Mouse (Mus musculus) hindbrain, embryonic 15.5 days (tissue): Measurements from ENCODE around the gene Rps6kc1. TPM values are rescaled to one million over a fixed set of nuclear protein-coding genes. Genes with fewer than 3 reads are reported as not detected.
A peak's percentile ranks its signal among the peaks of the same experiment; 100 is the strongest.

ENCODE experiments used
- ATAC-seq: fragments of 200-750 bp; cut with Nextera tagmentation; 2 replicates; pipeline ENCODE4 v1.8.0; 2017; ENCODE audit warnings: low read depth, moderate number of reproducible peaks, moderate TSS enrichment; ENCODE audit not compliant: low FRiP score
- H3K27ac ChIP-seq: fragments of 300-500 bp; sonication (generic); replicated peaks from 2 replicates; pipeline ENCODE4 v1.5.1; 2015; ENCODE audit warnings: mild to moderate bottlenecking, inconsistent platforms
- H3K27me3 ChIP-seq: fragments of 300-500 bp; sonication (generic); 2 replicates; pipeline ENCODE4 v1.6.1; 2015; ENCODE audit warnings: control low read depth, inconsistent platforms
- H3K36me3 ChIP-seq: fragments of 300-500 bp; sonication (generic); 2 replicates; pipeline ENCODE4 v1.6.1; 2015; ENCODE audit warnings: control low read depth, inconsistent platforms
- H3K4me1 ChIP-seq: fragments of 300-500 bp; sonication (generic); replicated peaks from 2 replicates; pipeline ENCODE4 v1.6.1; 2015; ENCODE audit warnings: control low read depth, inconsistent platforms
- H3K4me2 ChIP-seq: fragments of 300-500 bp; sonication (generic); 2 replicates; pipeline ENCODE4 v1.6.1; 2015; ENCODE audit warnings: moderate library complexity, mild to moderate bottlenecking, inconsistent platforms
- H3K4me3 ChIP-seq: fragments of 300-500 bp; sonication (generic); 2 replicates; pipeline ENCODE4 v1.5.1; 2015; ENCODE audit warnings: mild to moderate bottlenecking, inconsistent platforms
- H3K9ac ChIP-seq: fragments of 300-500 bp; sonication (generic); 2 replicates; pipeline ENCODE4 v1.6.1; 2015; ENCODE audit warnings: inconsistent platforms
- H3K9me3 ChIP-seq: fragments of 300-500 bp; sonication (generic); 2 replicates; pipeline ENCODE4 v1.6.1; 2016; ENCODE audit warnings: control low read depth, inconsistent platforms
- WGBS: fragments of 180-500 bp; shearing (Covaris S2); methylation state at CpG from one replicate; pipeline ENCODE4 v1.1.7; 2015; 5-methylcytosine and 5-hydroxymethylcytosine counted together
- polyA plus RNA-seq: library from polyadenylated mRNA; unstranded; fragments of >200 nt; fragmentation: Nextera tagmentation; extraction: Ambion mirVana; gene quantifications from 2 replicates; pipeline ENCODE4 v1.2.1, GENCODE M21; 2015

The Rps6kc1 gene
- polyA plus RNA-seq, 1 experiment from 2014 or later = 30.4 TPM

DNA sequence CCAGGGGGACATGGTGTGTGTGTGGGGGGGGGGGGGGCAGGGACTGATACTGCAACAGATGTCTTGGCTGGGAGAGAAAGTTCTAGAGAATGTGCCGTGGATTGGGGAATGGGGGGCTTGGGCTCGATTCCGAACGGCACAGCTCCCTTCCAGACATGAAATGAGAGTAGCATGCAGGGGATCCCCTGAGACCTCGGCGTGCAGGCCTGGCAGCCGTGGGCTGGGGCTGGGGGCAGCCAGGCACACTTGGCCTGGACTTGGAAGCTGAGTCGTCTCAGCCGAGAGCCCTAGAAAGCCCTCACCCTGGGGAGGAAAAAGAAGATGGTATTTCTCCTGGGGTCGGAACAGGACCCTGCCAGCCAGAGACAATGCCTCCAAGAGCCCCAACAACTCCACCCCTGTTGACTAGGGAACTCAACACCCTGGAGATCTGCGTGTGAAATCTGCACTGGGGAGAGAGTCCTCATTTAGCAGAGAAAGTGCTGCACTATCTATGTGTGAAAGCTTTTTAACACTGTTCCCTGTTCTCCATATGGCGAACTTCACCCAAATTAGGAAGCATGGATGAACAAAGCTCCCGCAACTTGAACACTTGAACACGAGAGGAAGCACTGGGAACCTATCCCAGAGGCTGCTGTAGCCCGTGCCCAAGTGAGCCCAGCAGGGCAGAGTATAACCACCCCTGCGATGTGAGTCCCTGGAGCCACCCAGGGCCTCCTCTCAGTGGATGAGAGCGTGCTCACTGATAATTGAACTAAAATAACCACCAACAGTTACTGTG is 251.7 kb downstream of the Rps6kc1 start:
- Histone ChIP-seq H3K4me3 (no peak overlapping the region), H3K27me3 (no peaks in the 10 kb centered on the region), H3K9me3 (no peaks in the 10 kb centered on the region), H3K27ac (no peak overlapping the region), H3K9ac (no peak overlapping the region), H3K36me3 (no peaks in the 10 kb centered on the region), H3K4me2 (no peak overlapping the region), H3K4me1 (peaks cover 27% of the 10 kb centered on the region)
- ATAC-seq = no peak
- WGBS = 57% methylated on average over 17 of the region's 17 CpGs

DNA sequence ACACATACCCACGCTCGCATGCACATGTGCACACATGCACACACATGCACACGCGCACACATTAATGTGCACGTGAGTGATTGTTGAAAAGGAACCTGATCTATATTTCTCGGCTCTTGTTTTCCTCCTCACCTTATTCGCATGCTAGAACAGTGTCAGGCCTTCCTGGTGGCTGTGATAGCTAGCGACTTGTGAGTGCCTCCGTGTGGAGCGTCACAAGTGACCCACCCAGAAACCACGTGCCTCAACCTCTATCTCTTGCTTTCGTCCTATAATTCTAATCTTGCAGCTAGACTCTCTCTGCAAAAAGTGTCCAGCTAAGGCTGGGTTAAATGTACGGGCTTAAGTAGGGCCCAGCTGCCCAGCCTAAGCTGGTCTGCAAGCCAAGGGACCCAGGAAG is 253.3 kb downstream of the Rps6kc1 start:
- H3K4me3 ChIP-seq = no peak overlapping the region
- H3K27ac ChIP-seq = no peak overlapping the region
- H3K9me3 ChIP-seq = no peaks in the 10 kb centered on the region
- WGBS = 94% methylated on average over 13 of the region's 13 CpGs
- H3K9ac ChIP-seq = no peak overlapping the region
- peaks cover 33% of the 10 kb centered on the region for H3K4me1 ChIP-seq
- no peaks in the 10 kb centered on the region for H3K36me3 ChIP-seq
- H3K27me3 ChIP-seq = no peaks in the 10 kb centered on the region
- H3K4me2 ChIP-seq = no peak overlapping the region
- ATAC-seq = no peak

DNA sequence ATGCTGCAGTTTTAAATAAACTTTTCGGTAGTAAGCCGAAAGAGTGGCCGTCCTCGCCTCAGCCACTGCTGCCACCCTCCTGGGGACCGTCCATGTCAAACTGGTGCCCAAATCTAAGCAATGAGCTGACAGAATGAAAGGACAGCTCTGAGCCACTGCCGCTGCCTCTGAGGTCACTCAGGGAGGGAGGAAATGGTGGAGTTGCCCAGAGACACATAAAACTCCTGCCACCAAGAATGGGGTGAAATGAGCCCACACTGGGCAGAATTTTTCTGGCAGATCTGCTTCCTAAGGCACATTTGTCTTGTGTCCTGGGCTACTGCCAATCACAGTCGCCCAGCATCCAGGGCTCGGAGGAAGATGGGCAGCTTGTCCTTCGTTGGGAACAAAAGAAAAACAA is 255.5 kb downstream of the Rps6kc1 start:
- Histone ChIP-seq H3K27me3 (no peaks in the 10 kb centered on the region), H3K9ac (no peak overlapping the region), H3K4me3 (no peak overlapping the region), H3K9me3 (no peaks in the 10 kb centered on the region), H3K27ac (peak overlapping the region; percentile 55; the same call in 1 of the 2 replicates), H3K4me1 (peaks cover 26% of the 10 kb centered on the region), H3K36me3 (no peaks in the 10 kb centered on the region), H3K4me2 (no peak overlapping the region)
- ATAC-seq = peak; percentile 57
- 48% methylated on average over 9 of the region's 9 CpGs for WGBS

DNA sequence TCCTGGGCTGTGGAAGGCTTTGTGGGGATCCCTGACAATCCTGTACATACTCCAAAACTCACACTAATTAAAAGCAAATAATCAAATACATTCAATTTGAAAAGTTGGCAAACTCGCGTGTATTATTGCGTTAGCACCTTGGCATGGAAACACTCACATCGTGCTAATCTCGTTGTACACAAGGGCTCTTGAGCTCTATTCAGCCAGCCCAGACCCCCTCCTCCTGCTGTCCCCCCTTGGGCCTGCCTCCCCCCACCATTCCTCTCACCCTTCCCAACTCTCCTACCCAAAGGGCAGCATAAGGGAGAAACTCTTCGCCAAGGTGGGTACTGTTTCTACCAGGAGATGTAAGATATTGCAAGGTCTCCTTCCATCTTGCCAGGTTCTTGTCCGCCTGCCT is 255.9 kb downstream of the Rps6kc1 start:
- 63% methylated on average over 7 of the region's 7 CpGs for WGBS
- Histone ChIP-seq H3K9ac (no peak overlapping the region), H3K4me1 (peaks cover 24% of the 10 kb centered on the region), H3K4me2 (no peak overlapping the region), H3K27me3 (no peaks in the 10 kb centered on the region), H3K27ac (peak overlapping the region; percentile 55; the same call in 1 of the 2 replicates), H3K9me3 (no peaks in the 10 kb centered on the region), H3K36me3 (no peaks in the 10 kb centered on the region), H3K4me3 (no peak overlapping the region)
- no peak for ATAC-seq

DNA sequence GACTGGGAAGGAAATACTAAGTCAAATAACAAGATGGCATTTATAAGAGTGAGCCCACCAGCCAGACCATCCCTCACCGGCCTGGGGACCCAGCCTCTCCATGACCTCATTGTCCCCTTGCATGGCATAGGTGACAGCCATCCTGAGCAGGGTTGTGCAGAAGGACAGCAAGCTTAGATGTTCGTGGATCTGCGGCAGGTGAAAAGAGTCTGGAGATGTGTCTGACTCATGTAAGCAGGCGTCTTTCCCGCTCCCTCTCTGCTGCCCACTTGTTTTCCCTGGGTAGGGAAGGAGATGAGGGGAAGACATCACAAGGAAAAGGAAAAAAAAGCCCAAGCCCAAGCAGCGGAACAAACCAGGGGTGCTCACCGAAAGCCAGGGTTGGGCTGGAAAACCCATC is 256.5 kb downstream of the Rps6kc1 start:
- 93% methylated on average over 7 of the region's 7 CpGs for WGBS
- ATAC-seq = no peak
- Histone ChIP-seq H3K27me3 (no peaks in the 10 kb centered on the region), H3K4me3 (no peak overlapping the region), H3K4me1 (peaks cover 24% of the 10 kb centered on the region), H3K36me3 (no peaks in the 10 kb centered on the region), H3K4me2 (no peak overlapping the region), H3K9me3 (no peaks in the 10 kb centered on the region), H3K9ac (no peak overlapping the region), H3K27ac (no peak overlapping the region)

DNA sequence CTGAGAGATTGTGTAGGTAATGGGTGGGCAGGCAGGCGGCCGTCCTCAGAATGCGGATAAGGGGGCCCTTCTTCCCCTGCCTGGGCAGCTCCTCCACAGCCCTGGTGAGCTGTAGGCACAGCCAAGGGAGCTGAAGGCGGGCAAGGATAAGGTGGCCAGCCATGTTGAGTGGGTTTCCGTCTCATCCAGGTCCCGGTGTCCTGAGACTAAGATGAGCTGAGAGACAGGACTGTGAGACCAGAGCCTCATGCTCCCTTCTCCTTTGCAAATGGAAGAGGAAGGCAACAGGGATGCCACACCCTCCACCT is 256.9 kb downstream of the Rps6kc1 start:
- Histone ChIP-seq H3K4me3 (no peak overlapping the region), H3K4me1 (peaks cover 24% of the 10 kb centered on the region), H3K9me3 (no peaks in the 10 kb centered on the region), H3K27me3 (no peaks in the 10 kb centered on the region), H3K27ac (no peak overlapping the region), H3K36me3 (no peaks in the 10 kb centered on the region), H3K9ac (no peak overlapping the region), H3K4me2 (peak overlapping the region; percentile 1; the same call in 1 of the 2 replicates)
- 62% methylated on average over 6 of the region's 6 CpGs for WGBS
- no peak; the same call in 1 of the 2 replicates for ATAC-seq

DNA sequence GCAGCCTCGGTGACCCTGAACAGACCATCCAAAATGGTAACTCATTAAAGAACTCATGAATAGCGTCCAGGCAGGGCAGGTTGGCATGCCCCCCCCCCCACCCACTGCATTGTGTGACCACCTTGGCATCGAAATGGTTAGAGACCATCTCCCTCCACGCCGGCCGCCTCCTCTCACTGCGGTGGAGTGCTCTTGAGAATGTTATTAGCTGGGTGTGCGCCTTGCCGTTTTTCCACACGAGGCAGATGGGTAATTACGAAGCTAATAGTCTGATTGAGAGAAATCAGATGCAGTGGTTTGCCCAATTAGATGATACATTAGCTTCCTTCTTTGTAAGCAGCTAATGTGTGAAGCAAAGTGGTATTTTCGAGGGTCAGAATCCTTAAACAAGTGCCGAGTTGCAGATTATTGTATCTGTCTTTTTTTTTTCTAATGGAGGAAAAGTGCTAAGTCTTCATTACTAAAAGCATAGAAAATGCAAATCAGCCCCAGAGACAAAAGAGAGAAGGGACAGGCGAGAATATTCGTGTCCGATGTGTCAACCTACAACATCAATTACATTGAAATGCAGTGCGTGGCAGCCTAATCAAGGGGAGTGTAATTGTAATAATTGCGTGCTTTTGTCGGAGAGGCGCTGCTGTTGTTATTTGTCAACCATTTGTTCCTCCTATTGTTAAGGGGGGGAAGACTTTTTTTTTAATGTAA is 257.4 kb downstream of the Rps6kc1 start:
- Histone ChIP-seq H3K9me3 (no peaks in the 10 kb centered on the region), H3K4me3 (no peak overlapping the region), H3K4me2 (peak overlapping the region; percentile 1; the same call in 1 of the 2 replicates), H3K27ac (no peak overlapping the region), H3K9ac (no peak overlapping the region), H3K36me3 (no peaks in the 10 kb centered on the region), H3K27me3 (no peaks in the 10 kb centered on the region), H3K4me1 (peaks cover 24% of the 10 kb centered on the region)
- no peak for ATAC-seq
- 47% methylated on average over 20 of the region's 20 CpGs for WGBS

DNA sequence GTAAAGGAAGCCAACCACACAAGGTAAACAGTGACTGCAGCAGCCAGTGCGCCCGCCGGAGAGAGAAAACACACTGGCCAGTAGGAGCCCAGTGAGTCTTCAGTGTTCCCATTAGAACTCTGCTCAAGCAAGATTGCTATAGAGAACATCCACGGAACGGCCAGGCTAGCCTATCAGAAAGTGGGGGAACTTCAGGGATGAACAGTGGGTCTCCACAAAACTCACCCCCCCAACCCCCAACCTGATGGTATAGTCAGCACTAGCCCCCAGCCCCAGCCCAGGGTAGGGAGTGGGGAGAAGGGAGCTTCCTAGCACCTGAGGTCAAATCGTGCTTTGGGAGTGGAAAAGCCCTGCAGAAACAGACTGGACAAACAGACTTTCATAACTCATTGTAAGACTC is 258.5 kb downstream of the Rps6kc1 start:
- 84% methylated on average over 6 of the region's 6 CpGs for WGBS
- Histone ChIP-seq H3K4me1 (peaks cover 24% of the 10 kb centered on the region), H3K4me2 (no peak overlapping the region), H3K9me3 (no peaks in the 10 kb centered on the region), H3K36me3 (no peaks in the 10 kb centered on the region), H3K27ac (no peak overlapping the region), H3K9ac (no peak overlapping the region), H3K27me3 (no peaks in the 10 kb centered on the region), H3K4me3 (no peak overlapping the region)
- ATAC-seq = no peak

Other genes with a start within 250 kb of the Rps6kc1 start
- 43.9 and 48.6 TPM in 2 replicates for gene Angel2, start 13.3 kb upstream of the Rps6kc1 start, polyA plus RNA-seq
- 77.3 and 83.6 TPM in 2 replicates for gene Vash2, start 67.5 kb upstream of the Rps6kc1 start, polyA plus RNA-seq
- 9.9 and 10.2 TPM in 2 replicates for gene Flvcr1, start 114.4 kb upstream of the Rps6kc1 start, polyA plus RNA-seq
- not detected in 2 replicates for gene Spata45, start 124.9 kb upstream of the Rps6kc1 start, polyA plus RNA-seq
- 14.5 TPM in 2 replicates for gene Tatdn3, start 151.2 kb upstream of the Rps6kc1 start, polyA plus RNA-seq
- 4.6 and 4.9 TPM in 2 replicates for gene Nsl1, start 151.2 kb upstream of the Rps6kc1 start, polyA plus RNA-seq
- gene Batf3, start 186.1 kb upstream of the Rps6kc1 start, polyA plus RNA-seq = 2.0 and 2.3 TPM in 2 replicates